Mouse (Mus musculus): ENCODE results near the gene Olfr157. TPM values are rescaled to one million over a fixed set of nuclear protein-coding genes. Genes with fewer than 3 reads are reported as not detected.

Olfr157 gene
- not detected in 4 replicates for total RNA-seq (2023; ENCODE audit: inconsistent age)

GRCm38 (mm10) chr4:43840101-43840500 is at the start of gene Olfr157:
TSS of gene Olfr157 (minus strand) at chr4:43840201.

GRCm38 (mm10) chr4:43875160-43875918 is 35.3 kb upstream of the Olfr157 start, which contains the start of gene Reck:
TSS of gene Reck (plus strand) at chr4:43875530.

GRCm38 (mm10) chr4:43851265-43851664 is 11.3 kb upstream of the Olfr157 start, which contains the start of gene Olfr155:
TSS of gene Olfr155 (plus strand) at chr4:43851565.

GRCm38 (mm10) chr4:43823845-43824337 is 16.1 kb downstream of the Olfr157 start, which contains the start of gene Olfr156:
TSS of gene Olfr156 (minus strand) at chr4:43823895.

Other genes starting within 250 kb of the Olfr157 start
- 0.80 to 4.4 TPM (median 1.3 TPM) in 4 replicates for gene Npr2, start 208.3 kb downstream of the Olfr157 start, total RNA-seq (2023; ENCODE audit: inconsistent age)
- gene Spag8, start 186.6 kb downstream of the Olfr157 start, total RNA-seq (2023; ENCODE audit: inconsistent age), result not detected in 4 replicates
- gene Hint2, start 183.7 kb downstream of the Olfr157 start, total RNA-seq (2023; ENCODE audit: inconsistent age), result 13.0 to 19.8 TPM (median 15.5 TPM) in 4 replicates
- 2.0 to 3.4 TPM (median 2.9 TPM) in 4 replicates for gene Tmem8b, start 171.2 kb downstream of the Olfr157 start, total RNA-seq (2023; ENCODE audit: inconsistent age)
- 0.18 TPM in 1 of 4 replicates, not detected in the others for gene Fam221b, start 171.1 kb downstream of the Olfr157 start, total RNA-seq (2023; ENCODE audit: inconsistent age)
- not detected in 4 replicates for gene Olfr70, start 139.4 kb downstream of the Olfr157 start, total RNA-seq (2023; ENCODE audit: inconsistent age)
- not detected in 4 replicates for gene Olfr71, start 129.9 kb downstream of the Olfr157 start, total RNA-seq (2023; ENCODE audit: inconsistent age)
- not detected in 4 replicates for gene Hrct1, start 113.0 kb downstream of the Olfr157 start, total RNA-seq (2023; ENCODE audit: inconsistent age)
- gene Spaar, start 110.2 kb downstream of the Olfr157 start, total RNA-seq (2023; ENCODE audit: inconsistent age), result not detected in 4 replicates
- not detected in 4 replicates for gene Olfr159, start 69.2 kb downstream of the Olfr157 start, total RNA-seq (2023; ENCODE audit: inconsistent age)
- not detected in 4 replicates for gene Olfr156, start 16.3 kb downstream of the Olfr157 start, total RNA-seq (2023; ENCODE audit: inconsistent age)
- gene Olfr155, start 11.4 kb upstream of the Olfr157 start, total RNA-seq (2023; ENCODE audit: inconsistent age), result not detected in 4 replicates
- 0.45 to 0.64 TPM (median 0.60 TPM) in 4 replicates for gene Reck, start 35.3 kb upstream of the Olfr157 start, total RNA-seq (2023; ENCODE audit: inconsistent age)
- 9.5 to 12.4 TPM (median 10.6 TPM) in 4 replicates for gene Glipr2, start 117.2 kb upstream of the Olfr157 start, total RNA-seq (2023; ENCODE audit: inconsistent age)
- 0.51 to 0.69 TPM (median 0.51 TPM) in 3 of 4 replicates, not detected in the other for gene Ccin, start 143.3 kb upstream of the Olfr157 start, total RNA-seq (2023; ENCODE audit: inconsistent age)
- gene Clta, start 164.3 kb upstream of the Olfr157 start, total RNA-seq (2023; ENCODE audit: inconsistent age), result 202 to 218 TPM (median 215 TPM) in 4 replicates
- gene Gne, start 244.0 kb upstream of the Olfr157 start, total RNA-seq (2023; ENCODE audit: inconsistent age), result 45.2 to 61.7 TPM (median 54.2 TPM) in 4 replicates

All from B cell, adult (primary cell).